Mouse (Mus musculus) limb, embryonic 12.5 days (tissue): ENCODE measurements around the gene Serpinf1. TPM values are rescaled to one million over a fixed set of nuclear protein-coding genes. Genes with fewer than 3 reads are reported as not detected.
"Not testable (repeated sequence)": the region's sequence is repeated elsewhere in the genome, so short reads cannot be mapped to it uniquely, and the experiment has no call there.

Source experiments
- ATAC-seq: fragments of 200-750 bp; cut with Nextera tagmentation; 2 replicates; pipeline ENCODE4 v1.8.0; 2017; ENCODE audit warnings: low read depth, moderate TSS enrichment; ENCODE audit not compliant: insufficient number of reproducible peaks, insufficient read depth, low FRiP score, low TSS enrichment
- H3K27ac ChIP-seq: fragments of 300-500 bp; sonication (generic); 2 replicates; pipeline ENCODE4 v1.5.1; 2016; ENCODE audit warnings: mild to moderate bottlenecking, moderate library complexity
- H3K27me3 ChIP-seq: fragments of 300-500 bp; sonication (generic); 2 replicates; pipeline ENCODE4 v1.6.1; 2016; ENCODE audit warnings: mild to moderate bottlenecking, moderate library complexity
- H3K36me3 ChIP-seq: fragments of 300-500 bp; sonication (generic); 2 replicates; pipeline ENCODE4 v1.6.1; 2016; ENCODE audit warnings: mild to moderate bottlenecking, moderate library complexity
- H3K4me1 ChIP-seq: fragments of 300-500 bp; sonication (generic); replicated peaks from 2 replicates; pipeline ENCODE4 v1.6.1; 2016
- H3K4me2 ChIP-seq: fragments of 300-500 bp; sonication (generic); 2 replicates; pipeline ENCODE4 v1.6.1; 2016; ENCODE audit warnings: mild to moderate bottlenecking, moderate library complexity
- H3K4me3 ChIP-seq: fragments of 300-500 bp; sonication (generic); replicated peaks from 2 replicates; pipeline ENCODE4 v1.5.1; 2016; ENCODE audit warnings: mild to moderate bottlenecking
- H3K9ac ChIP-seq: fragments of 300-500 bp; sonication (generic); replicated peaks from 2 replicates; pipeline ENCODE4 v1.6.1; 2016; ENCODE audit warnings: mild to moderate bottlenecking, moderate library complexity
- H3K9me3 ChIP-seq: fragments of 300-500 bp; sonication (generic); 2 replicates; pipeline ENCODE4 v1.6.1; 2016; ENCODE audit warnings: mild to moderate bottlenecking, moderate library complexity
- WGBS: fragments of 180-500 bp; shearing (Covaris S2); methylation state at CpG from one replicate; pipeline ENCODE4 v1.1.7; 2016; 5-methylcytosine and 5-hydroxymethylcytosine counted together
- microRNA counts: library from miRNA; unstranded; fragments of <30 nt; microRNA quantifications from one replicate; lab custom pipeline; 2017
- microRNA-seq: library from miRNA; unstranded; fragments of <30 nt; microRNA quantifications from one replicate; pipeline ENCODE4, GENCODE M21; 2017
- polyA plus RNA-seq: library from polyadenylated mRNA; unstranded; fragments of >200 nt; fragmentation: Nextera tagmentation; extraction: Ambion mirVana; gene quantifications from 2 replicates; pipeline ENCODE4 v1.2.1, GENCODE M21; 2016

Gene Serpinf1
- polyA plus RNA-seq, 1 experiment from 2014 or later, result 177 TPM

DNA sequence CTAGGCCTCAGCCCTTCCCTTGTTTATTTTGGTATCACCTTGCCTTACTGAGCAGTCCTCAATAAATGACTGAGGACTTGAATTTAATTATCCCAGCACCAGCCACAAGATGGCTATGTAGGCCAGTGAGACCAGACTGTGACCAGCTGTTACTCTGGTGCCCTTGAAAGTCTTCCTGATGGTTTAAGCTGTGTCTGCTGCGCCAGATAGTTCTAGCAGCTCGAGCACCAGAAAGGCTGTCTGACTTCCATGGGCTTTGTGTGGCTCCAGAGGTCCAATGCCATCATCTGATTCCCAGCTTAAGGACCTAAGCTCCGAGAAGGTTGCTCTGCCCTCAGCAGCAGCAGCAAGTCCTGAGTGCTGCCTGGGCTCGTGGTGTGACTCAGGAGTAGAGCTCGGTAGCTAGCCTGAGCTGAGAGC, 20.2 kb downstream of the Serpinf1 start:
- WGBS, result 66% methylated on average over 5 of the region's 5 CpGs
- no peaks in the 10 kb centered on the region for H3K4me1 ChIP-seq
- no peak overlapping the region for H3K4me3 ChIP-seq
- no peak for ATAC-seq
- H3K9me3 ChIP-seq, result no peaks in the 10 kb centered on the region
- no peak overlapping the region for H3K4me2 ChIP-seq
- no peaks in the 10 kb centered on the region for H3K27me3 ChIP-seq
- H3K36me3 ChIP-seq, result peaks cover 28% of the 10 kb centered on the region; the same call in 1 of the 2 replicates
- H3K9ac ChIP-seq, result no peak overlapping the region
- no peak overlapping the region for H3K27ac ChIP-seq

DNA sequence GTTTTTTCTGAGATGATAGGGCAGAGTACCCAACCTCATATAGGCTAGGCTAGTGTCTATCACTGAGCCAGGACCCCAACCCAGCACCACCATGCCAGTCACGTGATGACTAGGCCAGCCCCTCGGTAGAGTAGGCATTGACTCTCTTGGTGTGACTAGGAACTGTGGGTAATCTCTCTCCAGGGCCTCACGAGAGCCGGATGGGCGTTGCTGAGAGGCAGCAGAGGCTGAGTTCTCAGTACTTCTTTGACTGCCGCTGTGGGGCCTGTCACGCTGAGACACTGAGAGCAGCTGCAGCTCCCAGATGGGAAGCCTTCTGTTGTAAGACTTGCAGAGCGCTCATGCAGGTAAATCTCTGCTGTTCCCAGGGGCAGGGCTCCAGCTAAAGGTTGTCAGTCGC, 22.4 kb downstream of the Serpinf1 start:
- no peak overlapping the region for H3K4me3 ChIP-seq

DNA sequence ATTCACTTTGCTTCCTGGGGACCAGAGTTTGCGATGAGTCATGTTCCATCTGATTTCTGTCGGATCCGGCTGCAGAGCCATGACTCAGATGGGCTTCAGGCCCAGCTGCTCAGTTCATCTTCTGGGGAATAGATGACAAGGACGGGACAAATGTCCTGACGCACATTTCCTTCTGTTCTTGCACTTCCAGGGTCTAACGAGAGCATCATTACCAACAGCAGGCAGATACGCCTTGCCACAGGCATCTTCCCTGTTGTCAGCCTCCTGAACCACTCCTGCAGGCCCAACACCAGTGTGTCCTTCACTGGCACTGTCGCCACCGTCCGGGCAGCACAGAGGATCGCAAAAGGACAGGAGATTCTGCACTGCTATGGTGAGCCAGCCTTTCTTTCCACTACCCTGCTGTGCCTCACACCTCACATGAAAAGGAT, 23.1 kb downstream of the Serpinf1 start:
- Histone ChIP-seq H3K9ac (no peak overlapping the region), H3K9me3 (no peaks in the 10 kb centered on the region), H3K4me1 (no peaks in the 10 kb centered on the region), H3K27ac (no peak overlapping the region), H3K4me3 (no peak overlapping the region), H3K4me2 (no peak overlapping the region), H3K27me3 (no peaks in the 10 kb centered on the region), H3K36me3 (peaks cover 19% of the 10 kb centered on the region; the same call in 1 of the 2 replicates)
- ATAC-seq, result no peak
- 85% methylated on average over 11 of the region's 11 CpGs for WGBS

More for the DNA sequence above, 22.4 kb downstream of the Serpinf1 start:
- Histone ChIP-seq H3K4me2 (no peak overlapping the region), H3K4me1 (no peaks in the 10 kb centered on the region), H3K9ac (no peak overlapping the region), H3K27me3 (no peaks in the 10 kb centered on the region), H3K36me3 (peaks cover 19% of the 10 kb centered on the region; the same call in 1 of the 2 replicates), H3K9me3 (no peaks in the 10 kb centered on the region), H3K27ac (no peak overlapping the region)
- WGBS, result 73% methylated on average over 9 of the region's 9 CpGs
- no peak for ATAC-seq

DNA sequence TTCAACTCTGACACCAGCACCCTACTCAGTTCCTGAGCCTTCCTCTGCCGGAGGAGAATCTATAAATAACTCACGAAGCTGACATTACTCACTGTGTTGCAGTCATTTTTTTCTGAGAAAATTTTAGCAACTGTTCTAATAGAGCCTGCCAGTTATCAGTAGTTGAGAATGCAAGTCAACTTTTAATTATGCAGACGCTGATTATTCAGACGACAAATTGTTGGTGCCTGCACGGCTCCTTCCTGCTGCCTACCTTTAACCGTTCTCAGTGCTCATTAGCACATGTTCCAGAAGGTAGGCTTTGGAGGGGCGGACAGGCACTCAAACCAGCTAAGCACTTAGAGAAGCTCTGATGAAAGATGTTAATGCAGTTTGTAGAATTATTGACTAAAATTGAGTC, 25.0 kb downstream of the Serpinf1 start:
- H3K4me2 ChIP-seq, result no peak overlapping the region
- no peak for ATAC-seq
- H3K36me3 ChIP-seq, result peaks cover 9% of the 10 kb centered on the region; the same call in 1 of the 2 replicates
- no peak overlapping the region for H3K9ac ChIP-seq
- H3K9me3 ChIP-seq, result no peaks in the 10 kb centered on the region
- no peaks in the 10 kb centered on the region for H3K4me1 ChIP-seq
- no peak overlapping the region for H3K4me3 ChIP-seq
- WGBS, result 77% methylated on average over 7 of the region's 7 CpGs
- H3K27me3 ChIP-seq, result no peaks in the 10 kb centered on the region
- H3K27ac ChIP-seq, result no peak overlapping the region

DNA sequence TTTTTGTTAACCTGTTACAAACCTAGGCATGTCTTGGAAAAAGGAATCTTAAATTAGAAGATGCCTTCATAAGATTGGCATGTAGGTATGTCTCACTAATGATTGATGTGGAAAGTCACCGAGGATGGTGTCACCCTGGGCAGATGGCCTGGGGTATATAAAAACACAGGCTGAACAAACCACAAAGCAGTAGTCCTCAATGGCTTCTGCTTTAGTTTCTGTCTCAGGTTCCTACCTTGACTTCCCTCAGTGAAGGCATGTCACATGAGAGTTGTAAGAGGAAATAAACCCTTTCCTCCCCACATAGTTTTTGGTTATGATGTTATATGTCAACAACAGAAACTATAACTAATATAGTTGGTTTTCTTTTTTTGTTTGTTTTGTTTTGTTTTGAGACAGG, 26.9 kb downstream of the Serpinf1 start:
- 88% methylated on average over 1 of the region's 1 CpGs for WGBS
- H3K9me3 ChIP-seq, result no peaks in the 10 kb centered on the region

DNA sequence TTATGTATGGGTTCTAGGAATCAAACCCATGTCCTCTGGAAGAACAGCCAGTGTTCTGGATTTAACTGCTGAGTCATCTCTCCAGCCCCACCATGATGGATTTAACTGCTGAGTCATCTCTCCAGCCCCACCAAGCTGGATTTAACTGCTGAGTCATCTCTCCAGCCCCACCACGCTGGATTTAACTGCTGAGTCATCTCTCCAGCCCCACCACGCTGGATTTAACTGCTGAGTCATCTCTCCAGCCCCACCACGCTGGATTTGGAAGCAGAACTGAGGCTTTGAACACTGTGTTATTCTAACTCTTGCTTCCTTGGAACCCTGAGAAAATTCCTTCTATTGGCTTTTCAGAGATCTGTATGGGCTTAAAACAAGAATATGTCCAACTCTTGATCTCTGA, 39.0 kb downstream of the Serpinf1 start:
- H3K36me3 ChIP-seq, result peaks cover 18% of the 10 kb centered on the region; the same call in 1 of the 2 replicates
- not testable (repeated sequence) for H3K27me3 ChIP-seq, ATAC-seq, H3K4me3 ChIP-seq, H3K27ac ChIP-seq, H3K4me2 ChIP-seq, H3K9ac ChIP-seq, H3K9me3 ChIP-seq, H3K4me1 ChIP-seq
- WGBS, result 58% methylated on average over 3 of the region's 3 CpGs

More for the DNA sequence above, 26.9 kb downstream of the Serpinf1 start:
- Histone ChIP-seq H3K4me3 (no peak overlapping the region), H3K9ac (no peak overlapping the region), H3K27ac (no peak overlapping the region), H3K36me3 (peaks cover 10% of the 10 kb centered on the region; the same call in 1 of the 2 replicates), H3K4me1 (no peaks in the 10 kb centered on the region), H3K27me3 (no peaks in the 10 kb centered on the region), H3K4me2 (no peak overlapping the region)
- ATAC-seq, result no peak

DNA sequence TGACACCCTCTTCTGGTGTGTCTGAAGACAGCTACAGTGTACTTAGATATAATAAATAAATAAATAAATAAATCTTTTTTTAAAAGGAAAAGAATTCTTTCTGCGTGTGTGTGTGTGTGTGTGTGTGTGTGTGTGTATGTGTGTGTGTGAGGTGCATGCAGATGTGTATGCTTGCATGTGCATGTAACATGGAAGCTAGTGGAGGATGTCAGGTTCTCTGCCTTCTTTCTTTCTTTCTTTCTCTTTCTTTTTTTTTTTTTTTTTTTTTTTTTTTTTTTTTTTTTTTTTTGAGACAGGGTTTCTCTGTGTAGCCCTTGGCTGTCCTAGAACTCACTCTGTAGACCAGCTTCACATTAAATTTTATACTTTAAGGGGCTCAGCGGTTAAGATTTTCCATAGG, 43.7 kb downstream of the Serpinf1 start:
- not testable (repeated sequence) for H3K9ac ChIP-seq, H3K27me3 ChIP-seq, ATAC-seq, H3K4me3 ChIP-seq, H3K9me3 ChIP-seq, H3K4me2 ChIP-seq, H3K36me3 ChIP-seq, H3K27ac ChIP-seq, H3K4me1 ChIP-seq
- WGBS, result 92% methylated on average over 2 of the region's 2 CpGs

DNA sequence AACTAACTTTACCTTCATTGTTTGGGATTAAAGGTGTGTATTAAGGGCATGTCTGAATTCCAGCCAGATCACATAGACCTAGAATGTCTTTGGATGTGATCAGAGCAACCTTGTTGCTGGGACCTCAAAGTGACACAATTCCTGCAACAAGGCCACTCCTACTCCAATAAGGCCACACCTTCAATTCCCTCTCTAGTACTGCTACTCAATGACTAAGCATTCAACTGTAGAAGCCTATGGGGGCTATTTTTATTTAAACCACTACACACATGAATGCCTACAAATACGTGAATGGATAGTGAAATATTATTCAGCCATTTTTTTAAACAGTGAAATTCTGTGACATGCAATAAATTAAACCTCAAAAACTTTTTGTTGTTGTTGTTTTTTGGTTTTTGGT, 45.4 kb downstream of the Serpinf1 start:
- H3K9me3 ChIP-seq, result no peaks in the 10 kb centered on the region
- H3K27me3 ChIP-seq, result no peaks in the 10 kb centered on the region
- no peaks in the 10 kb centered on the region for H3K4me1 ChIP-seq
- no peak overlapping the region for H3K4me2 ChIP-seq
- no peak overlapping the region for H3K9ac ChIP-seq
- H3K27ac ChIP-seq, result no peak overlapping the region
- no peak overlapping the region for H3K4me3 ChIP-seq
- ATAC-seq, result no peak
- no peaks in the 10 kb centered on the region for H3K36me3 ChIP-seq
- WGBS, result 86% methylated on average over 1 of the region's 1 CpGs

MicroRNA genes within 50 kb of the gene (microRNA counts, 519-probe panel; counts per million panel counts)
- microRNA mmu-miR-22 (lab: Ali Mortazavi, UCI), result 5,717 counts per million, percentile 62 among the panel's probes with 10 or more counts

Small RNAs within 50 kb of the gene (microRNA-seq; reads per million reads assigned to microRNA genes)
- 1,337 reads per million, percentile 79 among the genes with 10 or more reads in this experiment for gene Mir22

Other genes with a start within 250 kb of the Serpinf1 start
- 29.6 and 31.0 TPM in 2 replicates for gene Ovca2, start 243.9 kb downstream of the Serpinf1 start, polyA plus RNA-seq
- gene Dph1, start 231.5 kb downstream of the Serpinf1 start, polyA plus RNA-seq, result 24.0 and 25.5 TPM in 2 replicates
- gene Rtn4rl1, start 228.9 kb downstream of the Serpinf1 start, polyA plus RNA-seq, result 1.5 and 2.1 TPM in 2 replicates
- 153 and 163 TPM in 2 replicates for gene Rpa1, start 74.4 kb downstream of the Serpinf1 start, polyA plus RNA-seq
- gene Smyd4, start 74.3 kb downstream of the Serpinf1 start, polyA plus RNA-seq, result 20.4 and 22.7 TPM in 2 replicates
- gene Serpinf2, start 16.9 kb upstream of the Serpinf1 start, polyA plus RNA-seq, result 0.09 and 0.35 TPM in 2 replicates
- gene Wdr81, start 32.0 kb upstream of the Serpinf1 start, polyA plus RNA-seq, result 6.8 and 7.1 TPM in 2 replicates
- gene Tlcd2, start 39.0 kb upstream of the Serpinf1 start, polyA plus RNA-seq, result 15.6 and 17.5 TPM in 2 replicates
- 79.6 and 83.0 TPM in 2 replicates for gene Prpf8, start 64.1 kb upstream of the Serpinf1 start, polyA plus RNA-seq
- 0.26 and 0.67 TPM in 2 replicates for gene Rilp, start 87.4 kb upstream of the Serpinf1 start, polyA plus RNA-seq
- 5.4 and 6.0 TPM in 2 replicates for gene Scarf1, start 90.8 kb upstream of the Serpinf1 start, polyA plus RNA-seq
- 3.7 and 4.2 TPM in 2 replicates for gene Slc43a2, start 109.0 kb upstream of the Serpinf1 start, polyA plus RNA-seq
- gene Pitpna, start 165.4 kb upstream of the Serpinf1 start, polyA plus RNA-seq, result 80.8 and 89.5 TPM in 2 replicates
- 18.6 and 20.1 TPM in 2 replicates for gene Inpp5k, start 208.3 kb upstream of the Serpinf1 start, polyA plus RNA-seq
- gene Myo1c, start 227.8 kb upstream of the Serpinf1 start, polyA plus RNA-seq, result 24.2 and 28.2 TPM in 2 replicates